Mouse (Mus musculus) neural tube, embryonic 11.5 days (tissue): Measurements from ENCODE around the gene Gm20388. TPM values are rescaled to one million over a fixed set of nuclear protein-coding genes. Genes with fewer than 3 reads are reported as not detected.
"Not testable (repeated sequence)": the region's sequence is repeated elsewhere in the genome, so short reads cannot be mapped to it uniquely, and the experiment has no call there.

ENCODE experiments used
- ATAC-seq: fragments of 200-750 bp; cut with Nextera tagmentation; 2 replicates; pipeline ENCODE4 v1.8.0; 2017; ENCODE audit warnings: moderate number of reproducible peaks, mild to moderate bottlenecking, moderate TSS enrichment, moderate library complexity; ENCODE audit not compliant: insufficient read depth, low FRiP score, low TSS enrichment
- DNase-seq: peaks from one replicate; pipeline ENCODE4 v3.0.0-alpha.2; 2015; ENCODE audit warnings: low spot score
- H3K27ac ChIP-seq: fragments of 300-500 bp; sonication (generic); 2 replicates; pipeline ENCODE4 v1.5.1; 2014; ENCODE audit warnings: low read depth, mild to moderate bottlenecking, low read length
- H3K27me3 ChIP-seq: fragments of 300-500 bp; sonication (generic); 2 replicates; pipeline ENCODE4 v1.6.1; 2014; ENCODE audit warnings: mild to moderate bottlenecking, low read length, mixed read lengths; ENCODE audit not compliant: control insufficient read depth, insufficient read depth
- H3K36me3 ChIP-seq: fragments of 300-500 bp; sonication (generic); 2 replicates; pipeline ENCODE4 v1.6.1; 2014; ENCODE audit warnings: mild to moderate bottlenecking, low read length, moderate library complexity, mixed read lengths; ENCODE audit not compliant: control insufficient read depth, insufficient read depth
- H3K4me1 ChIP-seq: fragments of 300-500 bp; sonication (generic); 2 replicates; pipeline ENCODE4 v1.6.1; 2014; ENCODE audit warnings: low read length, mixed read lengths; ENCODE audit not compliant: control insufficient read depth, insufficient read depth
- H3K4me2 ChIP-seq: fragments of 300-500 bp; sonication (generic); 2 replicates; pipeline ENCODE4 v1.6.1; 2014; ENCODE audit warnings: low read depth, mild to moderate bottlenecking, moderate library complexity
- H3K4me3 ChIP-seq: fragments of 300-500 bp; sonication (generic); 2 replicates; pipeline ENCODE4 v1.5.1; 2014; ENCODE audit warnings: low read depth, low read length
- H3K9ac ChIP-seq: fragments of 300-500 bp; sonication (generic); 2 replicates; pipeline ENCODE4 v1.6.1; 2014; ENCODE audit warnings: mild to moderate bottlenecking, low read length
- H3K9me3 ChIP-seq: fragments of 300-500 bp; sonication (generic); 2 replicates; pipeline ENCODE4 v1.6.1; 2016; ENCODE audit warnings: low read length; ENCODE audit not compliant: control insufficient read depth
- WGBS: fragments of 180-500 bp; shearing (Covaris S2); extraction: QIAGEN DNeasy Blood & Tissue Kit; methylation state at CpG from one replicate; pipeline ENCODE4 v1.1.7; 2014; 5-methylcytosine and 5-hydroxymethylcytosine counted together
- polyA plus RNA-seq: library from polyadenylated mRNA; unstranded; fragments of >200 nt; fragmentation: Nextera tagmentation; extraction: Ambion mirVana; gene quantifications from 2 replicates; pipeline ENCODE4 v1.2.1, GENCODE M21; 2014

The Gm20388 gene
- polyA plus RNA-seq, 1 experiment from 2014 or later: not detected

DNA sequence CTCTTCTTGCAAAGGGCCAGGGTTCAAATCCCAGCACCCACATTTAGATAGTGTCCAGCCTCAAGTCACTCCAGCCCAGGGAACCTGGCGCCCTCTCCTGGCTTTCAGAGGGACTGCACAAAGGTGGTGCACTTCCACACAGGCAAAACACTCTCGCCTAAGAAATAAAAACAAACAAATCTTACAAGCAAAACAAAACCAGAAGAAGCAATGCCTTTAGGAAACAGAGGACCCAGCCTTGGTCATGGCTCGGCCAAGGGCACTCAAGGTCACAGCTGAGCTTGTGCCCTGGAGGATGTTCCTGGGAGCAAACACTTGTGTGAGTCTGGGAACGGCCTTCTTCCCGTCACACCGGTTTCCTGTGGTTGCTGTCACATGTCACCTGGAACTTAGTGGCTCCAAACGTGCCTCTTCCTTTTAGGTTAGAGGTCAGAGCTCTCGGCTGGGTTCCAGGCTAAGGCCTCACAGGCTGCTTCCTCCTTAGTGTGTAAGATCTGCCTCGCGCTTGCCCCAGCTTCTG is 453.0 kb downstream of the Gm20388 start:
- Histone ChIP-seq H3K9ac (no peak overlapping the region; the same call in 1 of the 2 replicates), H3K27me3 (no peaks in the 10 kb centered on the region), H3K4me3 (no peak overlapping the region), H3K27ac (no peak overlapping the region), H3K36me3 (no peaks in the 10 kb centered on the region), H3K4me1 (peaks cover 41% of the 10 kb centered on the region), H3K4me2 (no peak overlapping the region), H3K9me3 (no peaks in the 10 kb centered on the region)
- 55% methylated on average over 10 of the region's 10 CpGs for WGBS
- ATAC-seq: no peak
- DNase-seq: no peak

DNA sequence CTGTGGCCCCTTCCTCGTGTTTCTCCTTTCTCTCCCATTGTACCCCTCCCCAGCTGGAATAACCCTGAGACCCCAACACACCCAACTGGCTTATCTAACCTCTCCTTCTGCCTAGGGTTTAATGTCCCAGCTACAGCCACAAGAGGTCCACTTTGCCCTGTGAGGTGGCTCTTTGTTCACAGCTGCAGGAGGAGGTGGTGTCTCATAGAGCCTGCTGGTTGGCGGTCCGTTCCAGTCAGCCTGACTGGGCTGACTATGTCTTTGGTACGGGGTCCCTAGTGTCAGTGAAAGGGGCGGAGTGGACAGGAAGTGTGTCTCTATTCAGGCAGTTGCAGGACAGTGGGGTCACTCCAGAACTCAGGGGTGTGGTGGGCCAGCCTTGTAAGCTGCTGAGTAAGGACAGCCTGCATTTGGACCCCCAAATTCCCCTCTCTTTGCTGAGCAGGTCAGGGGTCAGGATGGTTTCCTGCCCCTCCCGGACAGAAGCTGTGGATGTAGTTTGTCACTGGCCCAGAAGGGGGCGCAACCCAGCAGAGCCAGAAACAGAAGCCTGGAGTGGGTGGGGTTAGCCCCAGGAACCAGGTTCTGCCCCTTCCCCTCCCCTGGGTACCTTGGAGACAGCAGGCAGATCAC is 453.6 kb downstream of the Gm20388 start:
- Histone ChIP-seq H3K4me1 (peaks cover 45% of the 10 kb centered on the region), H3K9ac (no peak overlapping the region; the same call in 1 of the 2 replicates), H3K9me3 (no peaks in the 10 kb centered on the region), H3K4me3 (no peak overlapping the region), H3K4me2 (no peak overlapping the region), H3K27me3 (no peaks in the 10 kb centered on the region), H3K36me3 (no peaks in the 10 kb centered on the region), H3K27ac (no peak overlapping the region)
- 38% methylated on average over 7 of the region's 7 CpGs for WGBS
- no peak for DNase-seq
- no peak for ATAC-seq

DNA sequence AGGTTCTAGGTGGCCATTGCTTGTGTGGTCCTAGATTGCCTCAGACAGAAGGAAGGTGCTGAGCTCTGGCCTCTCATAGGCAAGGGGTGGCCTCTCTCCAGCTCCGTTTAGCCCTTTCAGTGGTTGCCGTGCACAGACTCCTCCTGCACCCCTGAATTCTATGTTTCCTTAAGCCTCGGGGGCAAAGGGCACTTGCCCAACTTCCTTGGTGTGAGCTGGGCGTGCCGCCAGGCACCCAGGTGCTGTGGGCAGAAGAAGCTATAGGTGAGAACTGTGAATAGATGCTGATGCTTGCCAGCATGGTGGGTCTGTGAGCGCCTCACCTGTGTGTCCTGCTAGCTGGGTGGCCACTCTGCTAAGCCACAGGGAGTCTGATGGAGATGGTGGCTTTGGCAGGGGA is 456.2 kb downstream of the Gm20388 start:
- no peaks in the 10 kb centered on the region for H3K27me3 ChIP-seq
- no peak overlapping the region for H3K4me2 ChIP-seq
- DNase-seq (no peak), ATAC-seq (no peak)
- H3K9me3 ChIP-seq: no peaks in the 10 kb centered on the region
- H3K27ac ChIP-seq: no peak overlapping the region
- H3K36me3 ChIP-seq: no peaks in the 10 kb centered on the region
- H3K4me3 ChIP-seq: no peak overlapping the region
- WGBS: 82% methylated on average over 6 of the region's 6 CpGs
- no peak overlapping the region for H3K9ac ChIP-seq
- peaks cover 40% of the 10 kb centered on the region for H3K4me1 ChIP-seq

DNA sequence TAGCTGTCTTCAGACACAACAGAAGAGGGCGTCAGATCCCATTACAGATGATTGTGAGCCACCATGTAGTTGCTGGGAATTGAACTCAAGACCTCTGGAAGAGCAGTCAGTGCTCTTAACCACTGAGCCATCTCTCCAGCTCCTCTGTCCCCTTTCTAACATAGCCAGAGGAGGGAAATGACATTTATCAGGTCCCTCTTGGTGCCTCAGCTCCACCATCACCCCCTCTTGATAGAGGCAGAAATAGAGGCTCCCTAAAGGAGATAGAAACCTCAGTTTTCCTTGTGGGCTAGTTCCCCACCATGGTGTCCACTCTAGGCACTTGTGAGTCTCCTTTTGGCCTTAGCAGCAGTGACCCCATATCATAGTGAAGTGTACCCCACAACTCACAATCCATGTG is 457.6 kb downstream of the Gm20388 start:
- not testable (repeated sequence) for ATAC-seq, H3K4me3 ChIP-seq, H3K9ac ChIP-seq, DNase-seq, H3K36me3 ChIP-seq, H3K27ac ChIP-seq, H3K9me3 ChIP-seq, H3K4me2 ChIP-seq, H3K27me3 ChIP-seq
- 71% methylated on average over 1 of the region's 1 CpGs for WGBS
- peaks cover 40% of the 10 kb centered on the region for H3K4me1 ChIP-seq

DNA sequence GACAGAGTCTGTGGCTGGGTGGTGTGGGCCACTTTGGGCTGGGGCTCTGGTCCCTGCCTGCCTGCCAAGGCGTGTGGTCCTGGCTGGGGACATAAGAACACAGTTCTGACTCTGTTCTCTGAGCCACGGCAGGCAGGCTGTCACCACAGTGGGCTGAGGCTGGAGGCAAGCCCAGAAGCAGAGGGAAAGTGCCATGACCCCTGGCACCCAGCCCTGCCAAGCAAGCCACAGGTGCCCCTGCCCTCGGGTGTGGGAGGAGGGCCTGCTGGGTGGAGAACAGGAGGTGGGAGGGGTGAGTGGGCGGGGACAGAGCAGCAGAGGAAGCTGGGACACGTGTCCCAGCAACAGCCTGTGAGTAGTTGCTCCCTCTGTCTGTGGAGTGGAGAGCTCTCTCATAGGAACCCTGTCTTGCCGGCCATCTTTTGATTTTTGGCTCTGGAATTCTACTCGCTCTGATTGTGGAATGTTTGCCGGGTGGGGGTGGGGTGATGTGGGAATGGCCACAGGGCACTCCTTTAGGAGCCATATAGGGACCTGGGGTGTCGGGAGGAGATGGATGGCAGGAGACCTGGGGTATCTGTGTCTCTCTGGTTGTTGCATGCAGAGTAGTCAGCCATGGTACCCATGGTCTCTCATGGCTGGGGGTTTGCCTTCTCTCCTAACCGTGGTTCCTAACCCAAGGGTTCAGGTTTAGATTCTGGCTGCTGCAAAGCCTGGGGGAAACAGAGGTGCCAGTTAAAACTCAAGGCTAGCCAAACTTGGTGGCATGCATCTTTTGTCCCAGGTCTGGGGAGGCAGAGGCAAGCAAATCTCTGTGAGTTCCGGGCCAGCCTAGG is 458.4 kb downstream of the Gm20388 start:
- H3K9me3 ChIP-seq: no peaks in the 10 kb centered on the region
- 0 out of 2 replicates have a peak overlapping the region, but pooled peaks have one; percentile 19 for H3K9ac ChIP-seq
- DNase-seq: peak; percentile 51
- WGBS: 30% methylated on average over 11 of the region's 11 CpGs
- H3K27ac ChIP-seq: no peak overlapping the region
- no peaks in the 10 kb centered on the region for H3K27me3 ChIP-seq
- peaks cover 40% of the 10 kb centered on the region for H3K4me1 ChIP-seq
- no peaks in the 10 kb centered on the region for H3K36me3 ChIP-seq
- 0 out of 2 replicates have a peak overlapping the region, but pooled peaks have one; percentile 0 for H3K4me2 ChIP-seq
- 0 out of 2 replicates have a peak, but pooled peaks have one; percentile 25 for ATAC-seq
- H3K4me3 ChIP-seq: no peak overlapping the region

DNA sequence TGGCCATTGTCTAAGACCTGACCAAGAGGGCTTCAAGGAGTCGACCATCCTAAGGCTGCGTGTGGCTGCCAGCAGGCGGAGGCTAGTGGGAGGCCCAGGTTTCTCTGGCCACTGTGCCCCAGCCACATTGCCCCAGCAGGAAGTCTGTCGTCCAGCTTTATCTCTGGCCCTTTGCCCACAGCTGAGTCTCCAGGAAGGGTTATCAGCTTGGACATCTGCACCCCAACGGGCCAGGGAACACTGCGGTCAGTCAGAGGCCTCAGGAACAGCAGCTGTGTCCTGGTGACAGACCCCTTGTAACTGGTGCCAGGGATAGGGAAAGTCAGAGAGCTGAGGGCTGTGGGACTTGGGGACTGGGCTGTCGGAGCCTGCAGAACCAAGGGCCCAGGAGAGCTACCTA is 459.3 kb downstream of the Gm20388 start:
- H3K36me3 ChIP-seq: no peaks in the 10 kb centered on the region
- H3K27ac ChIP-seq: no peak overlapping the region
- H3K9ac ChIP-seq: no peak overlapping the region
- 52% methylated on average over 7 of the region's 7 CpGs for WGBS
- no peak overlapping the region for H3K4me2 ChIP-seq
- no peaks in the 10 kb centered on the region for H3K27me3 ChIP-seq
- H3K9me3 ChIP-seq: no peaks in the 10 kb centered on the region
- no peak for DNase-seq
- H3K4me3 ChIP-seq: no peak overlapping the region
- no peak for ATAC-seq
- H3K4me1 ChIP-seq: peaks cover 40% of the 10 kb centered on the region

DNA sequence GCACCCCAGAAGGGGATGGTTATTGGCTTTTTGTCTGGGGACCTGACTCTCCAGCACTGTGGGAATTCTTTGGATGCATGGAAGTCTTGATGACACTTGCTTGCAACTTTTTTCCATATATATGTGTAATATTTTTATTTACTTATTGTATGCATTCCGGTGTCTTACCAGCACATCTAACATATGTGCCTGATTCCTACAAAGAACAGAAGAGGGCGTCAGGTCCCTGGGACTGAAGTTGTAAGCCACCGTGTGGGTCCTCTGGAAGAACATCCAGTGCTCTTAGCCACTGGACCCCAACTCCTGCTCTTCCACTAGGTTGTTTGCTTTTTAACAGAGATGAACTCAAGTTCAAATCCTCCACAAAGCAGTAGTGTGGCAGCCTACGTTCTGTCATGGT is 459.8 kb downstream of the Gm20388 start:
- WGBS: 66% methylated on average over 4 of the region's 4 CpGs
- Histone ChIP-seq H3K4me1 (peaks cover 41% of the 10 kb centered on the region), H3K4me2 (no peak overlapping the region), H3K9ac (no peak overlapping the region), H3K36me3 (no peaks in the 10 kb centered on the region), H3K4me3 (no peak overlapping the region), H3K9me3 (no peaks in the 10 kb centered on the region), H3K27ac (no peak overlapping the region), H3K27me3 (no peaks in the 10 kb centered on the region)
- DNase-seq: no peak
- no peak for ATAC-seq

DNA sequence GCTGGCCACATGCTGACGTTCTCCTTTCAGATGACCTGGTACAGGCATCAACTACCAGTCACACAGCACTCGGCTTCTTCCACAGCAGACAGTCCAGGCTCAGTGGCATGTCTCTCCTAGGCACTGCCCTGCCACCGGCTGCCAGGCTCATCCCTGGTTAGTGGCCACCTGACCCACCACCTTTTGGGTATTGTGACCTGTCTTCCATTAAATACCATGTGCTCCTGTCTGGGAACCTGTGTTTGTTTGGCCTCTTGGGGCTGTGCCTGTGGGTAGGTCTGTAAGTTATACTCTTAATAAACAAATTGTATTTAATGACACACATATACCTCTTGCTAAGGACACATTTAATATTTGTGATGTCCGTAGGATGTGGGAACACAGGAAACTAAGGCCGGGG is 460.5 kb downstream of the Gm20388 start:
- no peak overlapping the region for H3K4me2 ChIP-seq
- no peak overlapping the region for H3K4me3 ChIP-seq
- no peak overlapping the region for H3K27ac ChIP-seq
- H3K36me3 ChIP-seq: no peaks in the 10 kb centered on the region
- no peaks in the 10 kb centered on the region for H3K27me3 ChIP-seq
- no peak overlapping the region for H3K9ac ChIP-seq
- no peak for ATAC-seq
- no peaks in the 10 kb centered on the region for H3K9me3 ChIP-seq
- peaks cover 43% of the 10 kb centered on the region for H3K4me1 ChIP-seq
- 69% methylated on average over 5 of the region's 5 CpGs for WGBS
- no peak for DNase-seq
